ENCODE assay signal across 12 mouse cellular contexts in genomic region chr2:30629038-30629761, GRCm38 (mm10). TPM values are rescaled to one million over a fixed set of nuclear protein-coding genes. Genes with fewer than 3 reads are reported as not detected.
DNase-seq lines count a peak whose midpoint lies in the region; ATAC-seq lines count a peak whose summit lies in the region.
"Had no signal": no experiment of that assay in that cellular context is flagged by ENCODE, and none has a peak within 500 bp of the region (broad histone marks: within the 10 kb centered on the region; RNA-seq: fewer than 3 reads in every experiment).

No protein-coding gene starts in this region.

- H3K36me3 ChIP-seq in forebrain, embryonic 14.5 days (ENCODE audit: control insufficient read depth, insufficient read depth, low read length), result no peaks in the 10 kb centered on the region
- no peaks in the 10 kb centered on the region for H3K36me3 ChIP-seq in limb, embryonic 12.5 days

- no peak overlapping the region for H3K9ac ChIP-seq in forebrain, embryonic 14.5 days (ENCODE audit: low read length)
- H3K9ac ChIP-seq in limb, embryonic 12.5 days (replicated peaks), result no peak overlapping the region

- DNase-seq in thymus, postnatal 0 days (ENCODE audit: low spot score), result peak; percentile 10
- DNase-seq in thymus, postnatal 25 days, result no peak
- DNase-seq in forebrain, embryonic 14.5 days (ENCODE audit: low spot score), result peak; percentile 75
- DNase-seq in gastrocnemius, postnatal 4 days (ENCODE audit: low spot score in 2 of 2), result no peak
- DNase-seq in retina, embryonic 14.5 days (ENCODE audit: low spot score), result no peak
- DNase-seq: kidney, postnatal 36 days; liver; spleen, adult 18-20 months had no signal

- H3K4me1 ChIP-seq in forebrain, embryonic 14.5 days (ENCODE audit: control insufficient read depth, insufficient read depth, low read length), result peaks cover 12% of the 10 kb centered on the region; the same call in 1 of the 2 replicates
- H3K4me1 ChIP-seq in limb, embryonic 12.5 days (replicated peaks), result peaks cover 28% of the 10 kb centered on the region

- H3K27ac ChIP-seq in forebrain, embryonic 14.5 days (ENCODE audit: low read depth, low read length), result peak overlapping the region; percentile 83
- peak overlapping the region; percentile 78 for H3K27ac ChIP-seq in limb, embryonic 12.5 days

- ATAC-seq in forebrain, embryonic 14.5 days, result peak; percentile 59; the same call in 1 of the 2 replicates
- no peak for ATAC-seq in limb, embryonic 12.5 days (ENCODE audit: insufficient number of reproducible peaks, insufficient read depth, low FRiP score, low TSS enrichment, low read depth)
- ATAC-seq in monocyte, adult 5-6 weeks (replicated peaks; ENCODE audit: insufficient number of reproducible peaks, low FRiP score, low TSS enrichment, poor library complexity, severe bottlenecking), result no peak

- H3K27me3 ChIP-seq in forebrain, embryonic 14.5 days (replicated peaks; ENCODE audit: control insufficient read depth, insufficient read depth, low read length), result no peaks in the 10 kb centered on the region
- no peaks in the 10 kb centered on the region for H3K27me3 ChIP-seq in limb, embryonic 12.5 days

- no peaks in the 10 kb centered on the region for H3K9me3 ChIP-seq in forebrain, embryonic 14.5 days (replicated peaks; ENCODE audit: control insufficient read depth, low read length)
- H3K9me3 ChIP-seq in limb, embryonic 12.5 days, result no peaks in the 10 kb centered on the region

- WGBS in forebrain, embryonic 14.5 days, result 45% methylated on average over 14 of the region's 14 CpGs
- 46% methylated on average over 14 of the region's 14 CpGs for WGBS in limb, embryonic 12.5 days

- no peak overlapping the region for H3K4me3 ChIP-seq in forebrain, embryonic 14.5 days (ENCODE audit: low read depth, low read length)
- H3K4me3 ChIP-seq in limb, embryonic 12.5 days (replicated peaks), result no peak overlapping the region

- H3K4me2 ChIP-seq in forebrain, embryonic 14.5 days (ENCODE audit: low read length), result no peak overlapping the region
- H3K4me2 ChIP-seq in limb, embryonic 12.5 days, result no peak overlapping the region; the same call in 1 of the 2 replicates

RNA-seq across cellular contexts. Expression of gene Cstad, which starts 34.4 kb away (rescaled TPM):
- polyA plus RNA-seq in thymus, postnatal 0 days (2015; fragmentation: Nextera tagmentation; extraction: Ambion mirVana), result 1.2 and 1.3 TPM in 2 replicates
- polyA plus RNA-seq in forebrain, embryonic 14.5 days (2014; fragmentation: Nextera tagmentation; extraction: Ambion mirVana), result 0.64 and 1.2 TPM in 2 replicates
- polyA plus RNA-seq in limb, embryonic 12.5 days (2016; fragmentation: Nextera tagmentation; extraction: Ambion mirVana), result 0.63 and 1.7 TPM in 2 replicates
- 4.5 to 7.0 TPM in 2 of 3 replicates, not detected in the other for total RNA-seq in monocyte, adult 5-6 weeks (2017)
- total RNA-seq in gastrocnemius, postnatal 4 days (2021), result 1 to 10 TPM; 4.5 to 4.6 TPM
- total RNA-seq: common myeloid progenitor, adult 5-6 weeks; MEL had no signal

Comparison
In these comparisons a context has a peak if more than half of its experiments do, and no peak if none do; other contexts are left out.
1. DNase-seq: peak in thymus, postnatal 0 days (single experiment) and forebrain, embryonic 14.5 days (single experiment); none in thymus, postnatal 25 days (single experiment), gastrocnemius, postnatal 4 days (0 of 2) and retina, embryonic 14.5 days (single experiment).